Comparison of ENCODE assay signal across 15 mouse cellular contexts in the genomic region with DNA sequence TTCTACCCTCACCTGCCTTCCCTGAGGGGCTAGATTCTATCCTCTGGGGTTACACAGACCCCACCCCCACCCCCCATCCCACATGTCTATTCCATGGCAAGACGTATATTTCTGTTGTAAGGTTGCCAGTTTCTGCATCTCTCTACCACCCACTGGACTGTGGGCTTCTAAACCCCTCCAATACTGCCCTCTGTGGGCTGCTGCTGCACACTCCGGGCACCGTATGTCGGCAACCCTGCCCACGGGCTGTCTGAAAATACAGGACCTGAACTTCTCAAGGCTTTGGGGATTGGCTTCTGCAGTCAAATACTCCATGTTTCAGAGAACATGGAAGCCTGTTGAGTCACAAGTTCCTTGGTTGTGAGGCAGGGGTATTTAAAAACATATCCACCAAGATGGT. TPM values are rescaled to one million over a fixed set of nuclear protein-coding genes. Genes with fewer than 3 reads are reported as not detected.
A peak's percentile ranks its signal among the peaks of the same experiment; 100 is the strongest.
DNase-seq lines count a peak whose midpoint lies in the region; ATAC-seq and TF ChIP-seq lines count a peak whose summit lies in the region.
"Had no signal": no experiment of that assay in that cellular context is flagged by ENCODE, and none has a peak within 500 bp of the region (broad histone marks: within the 10 kb centered on the region; RNA-seq: fewer than 3 reads in every experiment).

No protein-coding gene starts in this region.

- peak; percentile 54; the same call in 1 of the 2 replicates for TF ChIP-seq CTCF in kidney, postnatal 0 days (IDR thresholded peaks at IDR 0.05; ENCODE audit: low read depth)

- H3K27ac ChIP-seq in kidney, postnatal 0 days: no peak overlapping the region
- H3K27ac ChIP-seq in embryonic facial prominence, embryonic 10.5 days (replicated peaks): no peak overlapping the region
- H3K27ac ChIP-seq: hindbrain, embryonic 10.5 days; kidney, embryonic 15.5 days; midbrain, embryonic 10.5 days had no signal

- no peak overlapping the region for H3K4me3 ChIP-seq in kidney, postnatal 0 days (replicated peaks; ENCODE audit: low read depth, low read length)
- no peak overlapping the region for H3K4me3 ChIP-seq in embryonic facial prominence, embryonic 10.5 days
- H3K4me3 ChIP-seq: hindbrain, embryonic 10.5 days; kidney, embryonic 15.5 days; midbrain, embryonic 10.5 days had no signal

- no peak overlapping the region for H3K9ac ChIP-seq in kidney, postnatal 0 days (ENCODE audit: low read depth, low read length)
- H3K9ac ChIP-seq: kidney, embryonic 15.5 days had no signal

- no peak for ATAC-seq in kidney, postnatal 0 days (replicated peaks; ENCODE audit: low FRiP score, low read depth)

- WGBS in kidney, postnatal 0 days: 68% methylated on average over 5 of the region's 5 CpGs
- WGBS in embryonic facial prominence, embryonic 10.5 days: 84% methylated on average over 5 of the region's 5 CpGs

- DNase-seq in kidney, postnatal 0 days (ENCODE audit: low spot score): peak; percentile 16
- DNase-seq in kidney, adult 9 months: no peak
- peak; percentile 13 for DNase-seq in ovary, postnatal 36 days (ENCODE audit: low spot score)
- DNase-seq in ovary, postnatal 14 days (ENCODE audit: low spot score): no peak
- DNase-seq in embryonic facial prominence, embryonic 10.5 days (ENCODE audit: low spot score): peak; percentile 14
- peak; percentile 56 for DNase-seq in thymus, postnatal 25 days
- DNase-seq in left cerebral cortex, adult 8-10 months (ENCODE audit: low spot score in 2 of 2): no peak
- DNase-seq: cerebellum, postnatal 14 days; lung, adult 2 months; right cerebral cortex, adult 18-20 months had no signal

- H3K9me3 ChIP-seq in kidney, postnatal 0 days (replicated peaks; ENCODE audit: low read length): no peaks in the 10 kb centered on the region
- H3K9me3 ChIP-seq in embryonic facial prominence, embryonic 10.5 days: no peaks in the 10 kb centered on the region
- H3K9me3 ChIP-seq: hindbrain, embryonic 10.5 days; kidney, embryonic 15.5 days; midbrain, embryonic 10.5 days had no signal

- no peaks in the 10 kb centered on the region for H3K27me3 ChIP-seq in kidney, postnatal 0 days (ENCODE audit: insufficient read depth, low read length)
- no peaks in the 10 kb centered on the region for H3K27me3 ChIP-seq in embryonic facial prominence, embryonic 10.5 days (replicated peaks; ENCODE audit: low read depth, poor library complexity, severe bottlenecking)
- H3K27me3 ChIP-seq: kidney, embryonic 15.5 days had no signal

- no peaks in the 10 kb centered on the region for H3K4me1 ChIP-seq in kidney, postnatal 0 days (replicated peaks; ENCODE audit: insufficient read depth, low read length)
- H3K4me1 ChIP-seq in embryonic facial prominence, embryonic 10.5 days: no peaks in the 10 kb centered on the region
- H3K4me1 ChIP-seq: hindbrain, embryonic 10.5 days; kidney, embryonic 15.5 days; midbrain, embryonic 10.5 days had no signal

- H3K36me3 ChIP-seq in kidney, postnatal 0 days (ENCODE audit: insufficient read depth, low read length): no peaks in the 10 kb centered on the region
- H3K36me3 ChIP-seq in embryonic facial prominence, embryonic 10.5 days (replicated peaks): no peaks in the 10 kb centered on the region
- H3K36me3 ChIP-seq: hindbrain, embryonic 10.5 days; kidney, embryonic 15.5 days; midbrain, embryonic 10.5 days had no signal

- no peak overlapping the region for H3K4me2 ChIP-seq in kidney, postnatal 0 days (ENCODE audit: low read length)
- H3K4me2 ChIP-seq: heart, embryonic 11.5 days; kidney, embryonic 15.5 days had no signal

RNA-seq across cellular contexts. Expression of a gene that starts 17.4 kb away (rescaled TPM):
- 1.1 and 1.4 TPM in 2 replicates for polyA plus RNA-seq in kidney, postnatal 0 days (2015; fragmentation: Nextera tagmentation; extraction: Ambion mirVana)
- 0.11 and 0.12 TPM in 2 replicates for polyA plus RNA-seq in embryonic facial prominence, embryonic 10.5 days (2016; fragmentation: Nextera tagmentation; extraction: Ambion mirVana)
- total RNA-seq in left cerebral cortex, adult 8-10 months (2022): 10 to 100 TPM; 53.6 to 61.4 (median 58.7) TPM
- total RNA-seq: MEL had no signal

Comparison
In these comparisons a context has a peak if more than half of its experiments do, and no peak if none do; other contexts are left out.
1. DNase-seq: peak in kidney, postnatal 0 days (single experiment), ovary, postnatal 36 days (single experiment), embryonic facial prominence, embryonic 10.5 days (single experiment) and thymus, postnatal 25 days (single experiment); none in kidney, adult 9 months (single experiment), ovary, postnatal 14 days (single experiment) and left cerebral cortex, adult 8-10 months (0 of 2).